Mouse (Mus musculus) ovary, postnatal 10 days (tissue): ENCODE measurements around the gene H2al1a.
"Not testable (repeated sequence)": the region's sequence is repeated elsewhere in the genome, so short reads cannot be mapped to it uniquely, and the experiment has no call there.

Source experiments
- DNase-seq: peaks from one replicate; pipeline ENCODE4 v3.0.0; 2022; ENCODE audit warnings: low spot score

Gene H2al1a

GRCm38 (mm10) chrX:11298957-11299356 lies at the start of gene H2al1a:
H2al1a (plus strand) TSS chrX:11299257.
- DNase-seq, result not testable (repeated sequence)

GRCm38 (mm10) chrX:11250155-11250554 lies 48.9 kb upstream of the H2al1a start:
- no peak for DNase-seq

- DNase-seq, result no peak
These were observed 45.0 kb upstream of the H2al1a start for GRCm38 (mm10) chrX:11254062-11254461.

- no peak for DNase-seq
These were observed 44.4 kb upstream of the H2al1a start for GRCm38 (mm10) chrX:11254521-11255207.

- DNase-seq, result no peak
These were observed 43.3 kb upstream of the H2al1a start for GRCm38 (mm10) chrX:11255564-11256360.

- no peak for DNase-seq
These were observed 34.1 kb upstream of the H2al1a start for GRCm38 (mm10) chrX:11264918-11265317.

GRCm38 (mm10) chrX:11267791-11268190 lies 31.3 kb upstream of the H2al1a start:
- no peak for DNase-seq

GRCm38 (mm10) chrX:11269074-11269473 lies 30.0 kb upstream of the H2al1a start:
- DNase-seq, result no peak

GRCm38 (mm10) chrX:11273190-11273589 lies 25.9 kb upstream of the H2al1a start:
- DNase-seq, result no peak

GRCm38 (mm10) chrX:11277083-11277482 lies 22.0 kb upstream of the H2al1a start:
- DNase-seq, result no peak

- DNase-seq, result no peak
These were observed 18.3 kb upstream of the H2al1a start for GRCm38 (mm10) chrX:11280741-11281140.

GRCm38 (mm10) chrX:11288306-11288882 lies 10.7 kb upstream of the H2al1a start:
- DNase-seq, result no peak

GRCm38 (mm10) chrX:11289244-11289643 lies 9.8 kb upstream of the H2al1a start:
- DNase-seq, result no peak

- not testable (repeated sequence) for DNase-seq
These were observed 3.1 kb downstream of the H2al1a start, which contains the start of gene H2al1b for GRCm38 (mm10) chrX:11302132-11302531. H2al1b (plus strand) TSS chrX:11302432.

- DNase-seq, result not testable (repeated sequence)
These were observed 6.3 kb downstream of the H2al1a start, which contains the start of gene H2al1c for GRCm38 (mm10) chrX:11305355-11305754. H2al1c (plus strand) TSS chrX:11305655.

- DNase-seq, result not testable (repeated sequence)
These were observed 9.5 kb downstream of the H2al1a start, which contains the start of gene H2al1d for GRCm38 (mm10) chrX:11308524-11308923. H2al1d (plus strand) TSS chrX:11308824.

- not testable (repeated sequence) for DNase-seq
These were observed 12.6 kb downstream of the H2al1a start, which contains the start of gene H2al1e for GRCm38 (mm10) chrX:11311634-11312033. H2al1e (plus strand) TSS chrX:11311934.

- not testable (repeated sequence) for DNase-seq
These were observed 15.8 kb downstream of the H2al1a start, which contains the start of gene H2al1f for GRCm38 (mm10) chrX:11314858-11315257. H2al1f (plus strand) TSS chrX:11315158.

- DNase-seq, result not testable (repeated sequence)
These were observed 18.9 kb downstream of the H2al1a start, which contains the start of gene H2al1g for GRCm38 (mm10) chrX:11317956-11318355. H2al1g (plus strand) TSS chrX:11318256.

GRCm38 (mm10) chrX:11321192-11321591 lies 22.1 kb downstream of the H2al1a start, which contains the start of gene H2al1h:
H2al1h (plus strand) TSS chrX:11321492.
- not testable (repeated sequence) for DNase-seq

- DNase-seq, result not testable (repeated sequence)
These were observed 25.3 kb downstream of the H2al1a start, which contains the start of gene H2al1i for GRCm38 (mm10) chrX:11324359-11324758. H2al1i (plus strand) TSS chrX:11324659.

- not testable (repeated sequence) for DNase-seq
These were observed 28.5 kb downstream of the H2al1a start, which contains the start of gene H2al1j for GRCm38 (mm10) chrX:11327522-11327921. H2al1j (plus strand) TSS chrX:11327822.
